Mouse (Mus musculus) limb, embryonic 14.5 days (tissue): Measurements from ENCODE around the gene Sipa1l2. TPM values are rescaled to one million over a fixed set of nuclear protein-coding genes. Genes with fewer than 3 reads are reported as not detected.

ENCODE experiments used
- ATAC-seq: fragments of 200-750 bp; cut with Nextera tagmentation; 2 replicates; pipeline ENCODE4 v1.8.0; 2017; ENCODE audit warnings: low read depth, moderate number of reproducible peaks, moderate TSS enrichment; ENCODE audit not compliant: low FRiP score
- DNase-seq: peaks from one replicate; pipeline ENCODE4 v3.0.0-alpha.2; 2015; ENCODE audit warnings: low spot score
- H3K27ac ChIP-seq: fragments of 300-500 bp; sonication (generic); replicated peaks from 2 replicates; pipeline ENCODE4 v1.5.1; 2014; ENCODE audit warnings: low read depth, mild to moderate bottlenecking, low read length, moderate library complexity, mixed read lengths
- H3K27me3 ChIP-seq: fragments of 300-500 bp; sonication (generic); 2 replicates; pipeline ENCODE4 v1.6.1; 2014; ENCODE audit warnings: low read length, mixed read lengths; ENCODE audit not compliant: control insufficient read depth, insufficient read depth
- H3K36me3 ChIP-seq: fragments of 300-500 bp; sonication (generic); 2 replicates; pipeline ENCODE4 v1.6.1; 2014; ENCODE audit warnings: mild to moderate bottlenecking, low read length, moderate library complexity, mixed read lengths; ENCODE audit not compliant: control insufficient read depth, insufficient read depth
- H3K4me1 ChIP-seq: fragments of 300-500 bp; sonication (generic); 2 replicates; pipeline ENCODE4 v1.6.1; 2014; ENCODE audit warnings: antibody characterized with exemption, low read length, mixed read lengths; ENCODE audit not compliant: control insufficient read depth, insufficient read depth
- H3K4me2 ChIP-seq: fragments of 300-500 bp; sonication (generic); replicated peaks from 2 replicates; pipeline ENCODE4 v1.6.1; 2014; ENCODE audit warnings: low read depth, mild to moderate bottlenecking, low read length, moderate library complexity; ENCODE audit not compliant: severe bottlenecking
- H3K4me3 ChIP-seq: fragments of 300-500 bp; sonication (generic); replicated peaks from 2 replicates; pipeline ENCODE4 v1.5.1; 2014; ENCODE audit warnings: low read length
- H3K9ac ChIP-seq: fragments of 300-500 bp; sonication (generic); 2 replicates; pipeline ENCODE4 v1.6.1; 2014; ENCODE audit warnings: mild to moderate bottlenecking, low read depth, low read length, moderate library complexity; ENCODE audit not compliant: severe bottlenecking
- H3K9me3 ChIP-seq: fragments of 300-500 bp; sonication (generic); 2 replicates; pipeline ENCODE4 v1.6.1; 2016; ENCODE audit warnings: low read length; ENCODE audit not compliant: control insufficient read depth
- POLR2A ChIP-seq: fragments of 200-500 bp; IDR thresholded peaks from 2 replicates; pipeline ENCODE4 v1.8.0; 2012; ENCODE audit warnings: inconsistent platforms, mild to moderate bottlenecking, moderate library complexity, borderline replicate concordance; ENCODE audit not compliant: insufficient read depth, insufficient read length; ENCODE audit errors: extremely low read depth
- WGBS: fragments of 180-500 bp; shearing (Covaris S2); extraction: QIAGEN DNeasy Blood & Tissue Kit; methylation state at CpG from one replicate; pipeline ENCODE4 v1.1.7; 2014; 5-methylcytosine and 5-hydroxymethylcytosine counted together
- polyA plus RNA-seq, 2 experiments: library from polyadenylated mRNA; depleted of rRNA in 1 of 2; stranded (reverse) in 1 of 2; unstranded in 1 of 2; fragments of >200 nt; fragmentation: Nextera tagmentation in 1 of 2; extraction: Ambion mirVana in 1 of 2; gene quantifications; 2 replicates each; pipeline versions ENCODE4 v1.2.1 to v1.2.3; 2012 to 2014

Sipa1l2 gene
- polyA plus RNA-seq, 2 experiments, result 11.6 to 21.6 TPM

GRCm38 (mm10) chr8:125482491-125483096 is 87.0 kb downstream of the Sipa1l2 start:
- Histone ChIP-seq H3K27ac (no peak overlapping the region), H3K36me3 (peaks cover 37% of the 10 kb centered on the region), H3K27me3 (no peaks in the 10 kb centered on the region), H3K4me1 (peaks cover 13% of the 10 kb centered on the region), H3K9me3 (no peaks in the 10 kb centered on the region), H3K9ac (no peak overlapping the region), H3K4me3 (no peak overlapping the region), H3K4me2 (no peak overlapping the region)
- WGBS, result 70% methylated on average over 5 of the region's 5 CpGs
- ATAC-seq (no peak), DNase-seq (no peak)
- no peak for TF ChIP-seq POLR2A

GRCm38 (mm10) chr8:125474876-125475275 is 94.7 kb downstream of the Sipa1l2 start:
- ATAC-seq, result no peak
- H3K36me3 ChIP-seq, result peaks cover 28% of the 10 kb centered on the region

GRCm38 (mm10) chr8:125471374-125471773 is 98.2 kb downstream of the Sipa1l2 start:
- no peak overlapping the region for H3K4me3 ChIP-seq
- peaks cover 21% of the 10 kb centered on the region; the same call in 1 of the 2 replicates for H3K36me3 ChIP-seq
- no peak for DNase-seq
- ATAC-seq, result no peak
- 64% methylated on average over 9 of the region's 9 CpGs for WGBS
- H3K9me3 ChIP-seq, result no peaks in the 10 kb centered on the region
- H3K27me3 ChIP-seq, result no peaks in the 10 kb centered on the region
- H3K9ac ChIP-seq, result no peak overlapping the region
- no peak for TF ChIP-seq POLR2A
- no peaks in the 10 kb centered on the region for H3K4me1 ChIP-seq
- no peak overlapping the region for H3K4me2 ChIP-seq
- H3K27ac ChIP-seq, result no peak overlapping the region

More at GRCm38 (mm10) chr8:125474876-125475275, 94.7 kb downstream of the Sipa1l2 start:
- H3K4me2 ChIP-seq, result no peak overlapping the region
- DNase-seq, result peak; percentile 56
- 60% methylated on average over 12 of the region's 12 CpGs for WGBS
- no peaks in the 10 kb centered on the region for H3K9me3 ChIP-seq
- TF ChIP-seq POLR2A, result no peak
- no peaks in the 10 kb centered on the region for H3K27me3 ChIP-seq
- H3K9ac ChIP-seq, result no peak overlapping the region
- H3K27ac ChIP-seq, result 0 out of 2 replicates have a peak overlapping the region, but pooled peaks have one; percentile 22
- no peaks in the 10 kb centered on the region for H3K4me1 ChIP-seq
- no peak overlapping the region for H3K4me3 ChIP-seq

DNA sequence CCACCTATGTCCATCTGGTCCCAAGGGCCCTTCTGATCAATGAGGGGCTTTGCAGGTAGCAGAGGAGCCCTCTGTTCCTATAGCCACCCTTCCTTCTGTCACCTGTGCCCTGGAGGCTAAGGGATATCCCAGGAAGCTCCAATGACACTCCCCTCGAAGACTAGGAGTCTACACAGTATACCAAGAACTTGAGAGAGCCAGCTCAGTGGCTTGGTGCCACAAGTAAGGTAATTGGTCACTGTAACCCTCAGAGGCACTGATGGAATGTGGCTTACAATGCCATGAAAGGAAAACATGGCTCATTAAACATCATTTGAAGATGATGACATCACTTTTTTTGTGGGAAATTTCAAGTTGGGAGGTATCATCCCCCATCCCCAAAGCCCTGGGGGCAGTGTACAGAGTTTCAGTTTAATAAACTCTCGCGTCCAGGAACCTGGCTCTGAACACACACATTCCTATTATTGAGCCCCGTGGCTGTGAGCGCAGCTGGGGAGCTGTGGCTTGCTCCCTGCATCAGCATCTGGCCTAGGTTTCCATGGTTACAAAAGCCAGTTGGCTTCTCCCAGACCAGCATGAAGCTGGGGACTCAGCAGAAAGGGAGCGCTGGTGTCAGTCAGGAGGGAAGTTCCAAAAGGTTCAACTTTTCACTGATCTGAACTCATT is 104.3 kb downstream of the Sipa1l2 start:
- no peaks in the 10 kb centered on the region for H3K27me3 ChIP-seq
- peak; percentile 60 for ATAC-seq

DNA sequence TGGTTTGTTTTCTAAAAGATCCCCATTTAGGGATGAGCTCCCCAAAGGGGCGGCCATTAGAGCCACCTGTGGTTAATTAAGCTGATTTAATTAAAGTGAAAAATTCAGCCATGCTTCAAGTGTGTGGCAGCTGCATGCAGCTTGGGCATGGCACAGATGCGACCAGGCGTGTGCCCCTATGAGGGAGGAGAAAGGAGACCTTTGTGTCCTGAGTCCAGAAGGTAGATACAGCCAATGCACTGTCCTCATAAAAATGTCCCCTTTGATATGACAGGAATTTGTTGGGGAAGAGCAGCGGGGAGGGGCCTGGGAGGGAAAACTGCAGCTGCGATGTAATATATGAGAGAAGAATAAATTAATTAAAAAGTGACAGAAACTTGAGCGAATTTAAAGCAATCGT is 106.7 kb downstream of the Sipa1l2 start:
- no peaks in the 10 kb centered on the region for H3K27me3 ChIP-seq
- ATAC-seq (no peak), DNase-seq (no peak)
- no peak overlapping the region for H3K9ac ChIP-seq
- WGBS, result 64% methylated on average over 7 of the region's 7 CpGs
- no peaks in the 10 kb centered on the region for H3K9me3 ChIP-seq
- no peak overlapping the region for H3K27ac ChIP-seq
- no peak overlapping the region for H3K4me3 ChIP-seq
- peaks cover 22% of the 10 kb centered on the region for H3K4me1 ChIP-seq
- TF ChIP-seq POLR2A, result no peak
- H3K4me2 ChIP-seq, result no peak overlapping the region
- H3K36me3 ChIP-seq, result peaks cover 18% of the 10 kb centered on the region

More for the DNA sequence above, 104.3 kb downstream of the Sipa1l2 start:
- H3K9ac ChIP-seq, result no peak overlapping the region
- H3K9me3 ChIP-seq, result no peaks in the 10 kb centered on the region
- WGBS, result 14% methylated on average over 6 of the region's 6 CpGs
- H3K4me2 ChIP-seq, result no peak overlapping the region
- H3K27ac ChIP-seq, result no peak overlapping the region
- H3K36me3 ChIP-seq, result peaks cover 18% of the 10 kb centered on the region
- H3K4me1 ChIP-seq, result peaks cover 17% of the 10 kb centered on the region
- no peak overlapping the region for H3K4me3 ChIP-seq
- TF ChIP-seq POLR2A, result no peak
- peak; percentile 76 for DNase-seq
